Mouse (Mus musculus) heart, embryonic 12.5 days (tissue): ENCODE data around the gene 1300017J02Rik. TPM values are rescaled to one million over a fixed set of nuclear protein-coding genes. Genes with fewer than 3 reads are reported as not detected.

Experiments used
- ATAC-seq: fragments of 200-750 bp; cut with Nextera tagmentation; 2 replicates; pipeline ENCODE4 v1.8.0; 2017; ENCODE audit warnings: moderate TSS enrichment, moderate library complexity; ENCODE audit not compliant: insufficient number of reproducible peaks, low FRiP score
- H3K27ac ChIP-seq: fragments of 300-500 bp; sonication (generic); 2 replicates; pipeline ENCODE4 v1.5.1; 2016; ENCODE audit warnings: mild to moderate bottlenecking, moderate library complexity; ENCODE audit not compliant: poor library complexity, severe bottlenecking
- H3K27me3 ChIP-seq: fragments of 300-500 bp; sonication (generic); replicated peaks from 2 replicates; pipeline ENCODE4 v1.6.1; 2016; ENCODE audit warnings: mild to moderate bottlenecking, moderate library complexity
- H3K36me3 ChIP-seq: fragments of 300-500 bp; sonication (generic); 2 replicates; pipeline ENCODE4 v1.6.1; 2016; ENCODE audit warnings: mild to moderate bottlenecking, moderate library complexity
- H3K4me1 ChIP-seq: fragments of 300-500 bp; sonication (generic); replicated peaks from 2 replicates; pipeline ENCODE4 v1.6.1; 2016; ENCODE audit warnings: mild to moderate bottlenecking
- H3K4me2 ChIP-seq: fragments of 300-500 bp; sonication (generic); 2 replicates; pipeline ENCODE4 v1.6.1; 2016; ENCODE audit warnings: mild to moderate bottlenecking, moderate library complexity
- H3K4me3 ChIP-seq: fragments of 300-500 bp; sonication (generic); 2 replicates; pipeline ENCODE4 v1.5.1; 2016; ENCODE audit warnings: mild to moderate bottlenecking
- H3K9ac ChIP-seq: fragments of 300-500 bp; sonication (generic); 2 replicates; pipeline ENCODE4 v1.6.1; 2016; ENCODE audit warnings: mild to moderate bottlenecking, moderate library complexity
- H3K9me3 ChIP-seq: fragments of 300-500 bp; sonication (generic); replicated peaks from 2 replicates; pipeline ENCODE4 v1.6.1; 2016; ENCODE audit warnings: mild to moderate bottlenecking, moderate library complexity
- WGBS: fragments of 180-500 bp; shearing (Covaris S2); methylation state at CpG from one replicate; pipeline ENCODE4 v1.1.7; 2016; 5-methylcytosine and 5-hydroxymethylcytosine counted together
- polyA plus RNA-seq: library from polyadenylated mRNA; unstranded; fragments of >200 nt; fragmentation: Nextera tagmentation; extraction: Ambion mirVana; gene quantifications from 2 replicates; pipeline ENCODE4 v1.2.1, GENCODE M21; 2016

1300017J02Rik gene
- polyA plus RNA-seq, 1 experiment from 2014 or later = 7.6 TPM

DNA sequence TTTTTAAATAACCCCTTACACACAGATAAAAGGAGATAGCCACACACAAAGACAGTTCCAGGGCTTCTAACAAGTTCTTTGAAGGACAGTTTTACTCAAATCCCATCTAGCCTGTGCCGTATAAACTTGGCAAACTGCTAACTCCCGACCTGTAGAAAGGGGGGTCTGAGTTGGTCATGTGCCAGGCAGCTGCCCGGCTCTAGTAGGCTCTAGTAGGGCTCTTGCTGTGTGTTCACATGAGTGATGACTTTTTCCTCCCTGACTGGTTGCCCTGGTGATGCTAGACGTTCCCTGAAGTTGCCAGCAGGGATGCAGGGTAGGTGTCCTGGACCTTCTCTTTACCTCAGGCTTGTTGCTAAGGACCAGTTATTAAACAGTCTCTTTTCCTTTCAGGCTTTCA, 33.8 kb downstream of the 1300017J02Rik start:
- no peak overlapping the region for H3K4me2 ChIP-seq
- no peak overlapping the region for H3K9ac ChIP-seq
- H3K4me3 ChIP-seq = no peak overlapping the region
- H3K9me3 ChIP-seq = no peaks in the 10 kb centered on the region
- no peak overlapping the region for H3K27ac ChIP-seq
- ATAC-seq = no peak
- WGBS = 48% methylated on average over 4 of the region's 4 CpGs
- no peaks in the 10 kb centered on the region for H3K27me3 ChIP-seq
- no peaks in the 10 kb centered on the region; the same call in 1 of the 2 replicates for H3K4me1 ChIP-seq
- no peaks in the 10 kb centered on the region for H3K36me3 ChIP-seq

DNA sequence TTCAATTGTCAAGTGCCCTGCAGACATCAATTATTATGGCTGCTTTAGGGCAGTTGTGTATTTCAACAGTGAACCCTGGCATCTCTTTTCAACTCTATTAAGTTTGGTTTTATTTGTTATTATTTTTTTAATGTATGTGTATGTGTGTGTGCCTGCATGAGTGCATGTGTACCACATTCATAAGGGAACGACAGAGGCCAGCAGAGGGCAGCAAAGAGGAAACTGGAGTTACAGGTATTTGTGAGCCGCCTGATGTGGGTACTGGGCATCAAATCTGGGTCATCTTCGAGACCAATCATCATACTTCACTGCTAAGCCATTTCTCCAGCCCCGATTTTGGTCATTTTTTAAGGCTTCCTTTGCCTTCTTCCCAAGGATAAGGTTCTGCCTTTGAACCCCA, 39.1 kb downstream of the 1300017J02Rik start:
- Histone ChIP-seq H3K4me3 (no peak overlapping the region), H3K4me1 (no peaks in the 10 kb centered on the region), H3K9ac (no peak overlapping the region), H3K4me2 (no peak overlapping the region), H3K36me3 (no peaks in the 10 kb centered on the region), H3K9me3 (no peaks in the 10 kb centered on the region), H3K27me3 (peaks cover 6% of the 10 kb centered on the region; the same call in 1 of the 2 replicates), H3K27ac (no peak overlapping the region)
- 89% methylated on average over 4 of the region's 4 CpGs for WGBS
- ATAC-seq = no peak

- no peak overlapping the region for H3K27ac ChIP-seq
- ATAC-seq = no peak
- peaks cover 7% of the 10 kb centered on the region for H3K4me1 ChIP-seq
- H3K9ac ChIP-seq = no peak overlapping the region
- no peak overlapping the region for H3K4me2 ChIP-seq
- WGBS = 81% methylated on average over 5 of the region's 5 CpGs
- 0 out of 2 replicates have a peak, but pooled peaks cover 4% of the 10 kb centered on the region for H3K9me3 ChIP-seq
- H3K27me3 ChIP-seq = 0 out of 2 replicates have a peak, but pooled peaks cover 3% of the 10 kb centered on the region
- no peak overlapping the region for H3K4me3 ChIP-seq
- no peaks in the 10 kb centered on the region for H3K36me3 ChIP-seq
These were observed 52.0 kb downstream of the 1300017J02Rik start for GRCm38 (mm10) chr9:103252906-103253305.

- peaks cover 7% of the 10 kb centered on the region for H3K4me1 ChIP-seq
- no peak overlapping the region for H3K4me2 ChIP-seq
- H3K27ac ChIP-seq = no peak overlapping the region
- 0 out of 2 replicates have a peak, but pooled peaks cover 3% of the 10 kb centered on the region for H3K27me3 ChIP-seq
- 35% methylated on average over 4 of the region's 4 CpGs for WGBS
- H3K9ac ChIP-seq = no peak overlapping the region
- no peaks in the 10 kb centered on the region for H3K36me3 ChIP-seq
- no peak overlapping the region for H3K4me3 ChIP-seq
- ATAC-seq = no peak
- H3K9me3 ChIP-seq = 0 out of 2 replicates have a peak, but pooled peaks cover 3% of the 10 kb centered on the region
These were observed 56.3 kb downstream of the 1300017J02Rik start for GRCm38 (mm10) chr9:103248618-103249017.

- ATAC-seq = no peak
- no peak overlapping the region for H3K27ac ChIP-seq
- WGBS = 72% methylated on average over 8 of the region's 8 CpGs
- no peaks in the 10 kb centered on the region for H3K9me3 ChIP-seq
- H3K9ac ChIP-seq = no peak overlapping the region
- no peak overlapping the region for H3K4me2 ChIP-seq
- H3K4me3 ChIP-seq = no peak overlapping the region
- peaks cover 7% of the 10 kb centered on the region for H3K4me1 ChIP-seq
- H3K36me3 ChIP-seq = no peaks in the 10 kb centered on the region
- H3K27me3 ChIP-seq = 0 out of 2 replicates have a peak, but pooled peaks cover 3% of the 10 kb centered on the region
These were observed 58.2 kb downstream of the 1300017J02Rik start for GRCm38 (mm10) chr9:103246526-103247168.

DNA sequence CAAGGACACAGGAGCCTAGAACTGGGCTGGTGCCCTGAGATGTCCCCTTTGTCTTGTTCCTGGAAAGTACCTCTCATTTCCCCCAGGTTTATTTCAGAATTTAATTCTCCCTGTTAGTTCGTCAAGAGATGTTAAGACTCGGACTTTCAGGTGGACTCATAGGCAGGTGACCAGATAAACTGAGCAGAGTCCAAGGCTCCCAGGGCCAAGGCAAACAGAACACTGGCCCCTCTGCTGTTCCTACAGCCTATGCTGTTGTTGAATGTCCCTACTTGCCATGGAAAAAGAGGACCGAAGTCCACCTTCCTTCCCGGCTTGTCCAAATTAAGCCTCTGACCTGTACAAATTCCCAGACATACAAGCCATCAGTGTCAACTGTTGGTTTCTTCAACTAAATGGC, 61.2 kb downstream of the 1300017J02Rik start:
- peaks cover 4% of the 10 kb centered on the region for H3K4me1 ChIP-seq
- H3K9ac ChIP-seq = no peak overlapping the region
- ATAC-seq = no peak
- WGBS = 86% methylated on average over 4 of the region's 4 CpGs
- no peak overlapping the region for H3K4me3 ChIP-seq
- no peaks in the 10 kb centered on the region for H3K27me3 ChIP-seq
- H3K9me3 ChIP-seq = no peaks in the 10 kb centered on the region
- H3K27ac ChIP-seq = no peak overlapping the region
- H3K36me3 ChIP-seq = no peaks in the 10 kb centered on the region
- H3K4me2 ChIP-seq = no peak overlapping the region

DNA sequence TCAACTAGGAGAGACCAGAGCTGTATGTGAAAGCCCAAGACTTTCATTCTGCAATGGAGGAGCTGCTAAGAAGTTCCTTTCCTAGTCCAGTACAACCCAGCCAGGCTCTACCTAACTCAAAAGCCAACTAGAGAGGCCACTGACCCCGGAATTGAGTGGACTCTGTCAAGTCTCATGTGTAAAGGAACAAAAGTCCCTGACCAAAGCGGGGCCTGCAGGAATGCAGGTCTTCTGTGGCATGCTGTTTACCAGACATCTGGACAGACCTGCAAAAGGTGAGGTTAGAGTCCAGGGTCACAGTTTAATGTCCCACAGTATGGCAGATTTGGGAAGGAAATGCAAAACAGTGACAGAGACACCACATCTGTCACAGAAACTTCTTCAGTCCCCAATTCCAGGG, 63.7 kb downstream of the 1300017J02Rik start:
- ATAC-seq = no peak
- 70% methylated on average over 2 of the region's 2 CpGs for WGBS
- H3K27ac ChIP-seq = no peak overlapping the region
- H3K9me3 ChIP-seq = no peaks in the 10 kb centered on the region
- H3K4me2 ChIP-seq = no peak overlapping the region
- no peaks in the 10 kb centered on the region for H3K36me3 ChIP-seq
- H3K9ac ChIP-seq = no peak overlapping the region
- H3K27me3 ChIP-seq = no peaks in the 10 kb centered on the region
- H3K4me3 ChIP-seq = no peak overlapping the region
- no peaks in the 10 kb centered on the region for H3K4me1 ChIP-seq

DNA sequence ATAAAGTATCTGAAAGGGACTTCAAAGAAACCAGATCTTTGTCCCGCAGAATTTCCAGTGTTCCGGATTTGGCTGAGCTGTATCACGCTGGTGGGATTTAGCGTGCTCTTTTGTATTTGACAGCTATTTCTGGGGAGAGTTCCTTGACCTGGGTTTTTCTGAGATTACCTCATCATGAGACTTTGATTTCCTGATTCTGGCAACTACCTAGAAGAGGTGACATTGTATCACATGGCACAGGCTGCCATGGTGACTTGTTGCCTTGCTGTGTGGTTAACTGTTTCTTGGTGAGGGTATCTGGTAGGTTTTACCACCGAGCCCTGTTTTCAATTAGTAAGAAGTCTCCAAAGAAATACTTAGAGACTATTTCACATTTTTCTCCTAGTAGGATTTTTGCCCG, 65.4 kb downstream of the 1300017J02Rik start:
- ATAC-seq = no peak
- Histone ChIP-seq H3K36me3 (no peaks in the 10 kb centered on the region), H3K4me3 (no peak overlapping the region), H3K27ac (no peak overlapping the region), H3K27me3 (no peaks in the 10 kb centered on the region), H3K4me2 (no peak overlapping the region), H3K9ac (no peak overlapping the region), H3K9me3 (no peaks in the 10 kb centered on the region), H3K4me1 (no peaks in the 10 kb centered on the region)
- WGBS = 83% methylated on average over 6 of the region's 6 CpGs

GRCm38 (mm10) chr9:103234565-103235165, 70.2 kb downstream of the 1300017J02Rik start:
- Histone ChIP-seq H3K4me2 (no peak overlapping the region), H3K9me3 (no peaks in the 10 kb centered on the region), H3K27me3 (no peaks in the 10 kb centered on the region), H3K9ac (no peak overlapping the region), H3K36me3 (no peaks in the 10 kb centered on the region), H3K4me3 (no peak overlapping the region), H3K27ac (no peak overlapping the region), H3K4me1 (peaks cover 12% of the 10 kb centered on the region)
- WGBS = 63% methylated on average over 7 of the region's 7 CpGs
- ATAC-seq = no peak

- no peak overlapping the region for H3K27ac ChIP-seq
- no peaks in the 10 kb centered on the region for H3K36me3 ChIP-seq
- 51% methylated on average over 7 of the region's 7 CpGs for WGBS
These were observed 70.8 kb downstream of the 1300017J02Rik start for GRCm38 (mm10) chr9:103234059-103234458.

DNA sequence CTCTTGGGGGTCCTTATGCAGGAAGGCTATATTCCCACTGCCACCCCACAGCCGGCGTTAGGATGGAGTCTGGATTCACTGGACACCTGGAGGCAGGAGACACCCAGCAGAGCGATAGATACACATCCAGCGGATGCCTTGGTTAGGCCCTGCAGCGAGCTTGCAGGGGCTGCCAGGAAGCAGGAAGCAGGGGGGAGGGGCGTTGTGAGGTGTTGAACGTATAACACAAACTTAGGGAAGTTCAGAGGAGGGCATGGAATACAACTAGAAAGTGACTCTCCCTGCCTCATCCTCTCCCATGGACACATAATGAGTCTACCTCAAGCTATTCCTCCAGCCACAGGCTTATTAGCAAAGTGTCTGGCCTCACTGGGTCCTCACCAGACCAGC, 71.9 kb downstream of the 1300017J02Rik start:
- no peaks in the 10 kb centered on the region for H3K36me3 ChIP-seq
- no peak overlapping the region for H3K27ac ChIP-seq
- H3K9ac ChIP-seq = no peak overlapping the region
- 47% methylated on average over 7 of the region's 7 CpGs for WGBS
- ATAC-seq = no peak
- H3K27me3 ChIP-seq = no peaks in the 10 kb centered on the region
- H3K4me1 ChIP-seq = peaks cover 12% of the 10 kb centered on the region
- H3K4me3 ChIP-seq = no peak overlapping the region
- no peaks in the 10 kb centered on the region for H3K9me3 ChIP-seq
- no peak overlapping the region for H3K4me2 ChIP-seq

More at GRCm38 (mm10) chr9:103234059-103234458, 70.8 kb downstream of the 1300017J02Rik start:
- H3K4me2 ChIP-seq = no peak overlapping the region
- no peak overlapping the region for H3K9ac ChIP-seq
- no peak for ATAC-seq
- peaks cover 12% of the 10 kb centered on the region for H3K4me1 ChIP-seq
- no peaks in the 10 kb centered on the region for H3K9me3 ChIP-seq
- no peaks in the 10 kb centered on the region for H3K27me3 ChIP-seq
- no peak overlapping the region for H3K4me3 ChIP-seq
